In the genomic region with DNA sequence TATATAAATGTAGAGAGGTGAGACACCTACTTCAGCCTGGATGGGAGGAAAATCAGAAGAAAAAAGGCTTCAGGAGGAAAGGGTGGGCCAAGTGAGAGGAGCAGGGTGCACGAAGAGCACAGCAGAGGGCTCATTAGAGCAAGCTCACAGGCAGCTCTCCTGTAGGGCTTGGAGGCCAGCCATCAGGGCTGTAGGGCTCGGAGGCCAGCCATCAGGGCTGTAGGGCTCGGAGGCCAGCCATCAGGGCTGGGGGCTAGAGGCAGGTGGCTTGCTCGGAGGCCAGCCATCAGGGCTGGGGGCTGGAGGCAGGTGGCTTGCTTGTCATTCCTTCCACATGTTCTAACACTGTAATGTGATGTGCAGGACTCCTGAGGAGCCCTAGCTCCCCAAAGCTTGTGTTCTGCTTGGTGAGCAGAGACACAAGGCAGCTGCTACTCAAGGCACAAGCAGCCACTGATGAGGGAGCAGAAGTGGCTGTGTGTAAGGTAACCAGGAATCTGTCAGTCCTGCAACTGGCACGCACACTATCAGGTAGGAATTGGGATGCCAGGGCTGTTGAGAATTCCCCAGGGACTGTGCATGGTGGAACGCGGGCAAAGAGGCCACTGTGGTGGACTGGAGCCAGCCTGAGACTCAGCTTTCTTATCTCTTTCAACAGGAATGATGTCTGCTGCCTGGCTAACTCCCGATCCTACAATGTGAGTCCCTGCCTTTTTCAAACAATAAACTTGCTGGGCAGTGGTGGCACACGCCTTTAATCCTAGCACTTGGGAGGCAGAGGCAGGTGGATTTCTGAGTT, we compare ENCODE assay signal across 20 mouse cellular contexts. TPM values are rescaled to one million over a fixed set of nuclear protein-coding genes. Genes with fewer than 3 reads are reported as not detected.
DNase-seq lines count a peak whose midpoint lies in the region; ATAC-seq lines count a peak whose summit lies in the region.
"Had no signal": no experiment of that assay in that cellular context is flagged by ENCODE, and none has a peak within 500 bp of the region (broad histone marks: within the 10 kb centered on the region; RNA-seq: fewer than 3 reads in every experiment).

No protein-coding gene starts in this region.

- no peak for ATAC-seq in cerebellum, adult (ENCODE audit: insufficient number of reproducible peaks, low FRiP score, low TSS enrichment)
- no peak for ATAC-seq in heart, embryonic 15.5 days (replicated peaks; ENCODE audit: insufficient number of reproducible peaks, insufficient read depth, low FRiP score, low read depth)
- ATAC-seq in granulocyte monocyte progenitor cell, adult 5-6 weeks (replicated peaks; ENCODE audit: poor library complexity, severe bottlenecking), result no peak
- ATAC-seq: inflammation-experienced regulatory T-cells, adult 6 months had no signal

- no peaks in the 10 kb centered on the region for H3K27me3 ChIP-seq in heart, embryonic 15.5 days
- H3K27me3 ChIP-seq: embryonic facial prominence, embryonic 15.5 days; limb, embryonic 15.5 days; lung, embryonic 15.5 days had no signal

- intact Hi-C loops in left cerebral cortex, postnatal 4 days (cut with DNase I), result no loop called here

- H3K36me3 ChIP-seq in heart, embryonic 15.5 days, result peaks cover under 1% of the 10 kb centered on the region; the same call in 1 of the 2 replicates
- H3K36me3 ChIP-seq: embryonic facial prominence, embryonic 15.5 days had no signal

- H3K4me3 ChIP-seq in heart, embryonic 15.5 days, result no peak overlapping the region
- H3K4me3 ChIP-seq: embryonic facial prominence, embryonic 15.5 days; gastrocnemius, adult 2 months; limb, embryonic 15.5 days; lung, embryonic 15.5 days had no signal

- WGBS in heart, embryonic 15.5 days, result 45% methylated on average over 9 of the region's 9 CpGs

- H3K4me2 ChIP-seq in heart, embryonic 15.5 days, result peak overlapping the region; percentile 26; the same call in 1 of the 2 replicates
- H3K4me2 ChIP-seq: embryonic facial prominence, embryonic 15.5 days; limb, embryonic 15.5 days; lung, embryonic 15.5 days; midbrain, embryonic 11.5 days had no signal

- H3K9ac ChIP-seq in heart, embryonic 15.5 days, result no peak overlapping the region
- H3K9ac ChIP-seq: embryonic facial prominence, embryonic 15.5 days; limb, embryonic 15.5 days; lung, embryonic 15.5 days had no signal

- DNase-seq in cerebellum, adult 9-11 months, result peak; percentile 42
- DNase-seq in heart, postnatal 4 days, result no peak
- peak; percentile 45 for DNase-seq in left cerebral cortex, postnatal 4 days
- DNase-seq in left cerebral cortex, adult 8-10 months (ENCODE audit: low spot score in 2 of 2), result no peak
- peak; percentile 55 for DNase-seq in adipocyte (ENCODE audit: low spot score)
- DNase-seq: adrenal gland, postnatal 14 days; gastrocnemius, adult 2 months; kidney, adult 2 months; kidney, postnatal 10 days; lung, postnatal 4 days; right cerebral cortex, postnatal 4 days; thymus, adult 2 months had no signal

- peak overlapping the region; percentile 87 for H3K27ac ChIP-seq in heart, embryonic 15.5 days
- H3K27ac ChIP-seq: embryonic facial prominence, embryonic 15.5 days; gastrocnemius, adult 2 months; limb, embryonic 15.5 days; lung, embryonic 15.5 days had no signal

- H3K4me1 ChIP-seq in heart, embryonic 15.5 days (replicated peaks), result peaks cover 56% of the 10 kb centered on the region

- H3K9me3 ChIP-seq in heart, embryonic 15.5 days (replicated peaks), result no peaks in the 10 kb centered on the region
- H3K9me3 ChIP-seq: embryonic facial prominence, embryonic 15.5 days; limb, embryonic 15.5 days; lung, embryonic 15.5 days had no signal

RNA-seq across cellular contexts. Expression of gene Rps6kb2, which starts 3.7 kb away (rescaled TPM):
- 42.2 and 46.1 TPM in 2 replicates for polyA plus RNA-seq in heart, embryonic 15.5 days (2015; fragmentation: Nextera tagmentation; extraction: Ambion mirVana)
- total RNA-seq in heart, postnatal 4 days (2021), result 10 to 100 TPM; 26.0 to 26.3 TPM
- 10 to 100 TPM; 38.1 to 39.2 TPM for total RNA-seq in left cerebral cortex, postnatal 4 days (2021)
- total RNA-seq in left cerebral cortex, adult 8-10 months (2022), result 10 to 100 TPM; 28.6 to 39.6 (median 34.1) TPM
- total RNA-seq in granulocyte monocyte progenitor cell, adult 5-6 weeks (2014; fragmentation: Nextera tagmentation), result 42.5 and 45.6 TPM in 2 replicates
- 21.0 and 31.6 TPM in 2 replicates for total RNA-seq in granulocyte monocyte progenitor cell, adult 5-6 weeks (2017)

RNA-seq across cellular contexts. Expression of gene Carns1, which starts 8.4 kb away (rescaled TPM):
- 12.3 TPM in 2 replicates for polyA plus RNA-seq in heart, embryonic 15.5 days (2015; fragmentation: Nextera tagmentation; extraction: Ambion mirVana)
- total RNA-seq in heart, postnatal 4 days (2021), result 10 to 100 TPM; 46.7 to 49.0 TPM
- total RNA-seq in left cerebral cortex, postnatal 4 days (2021), result 1 to 10 TPM; 2.4 to 3.1 TPM
- total RNA-seq in left cerebral cortex, adult 8-10 months (2022), result 10 to 100 TPM; 12.6 to 15.0 (median 13.4) TPM
- total RNA-seq in granulocyte monocyte progenitor cell, adult 5-6 weeks (2014; fragmentation: Nextera tagmentation), result 0.58 and 5.7 TPM in 2 replicates
- 1.1 and 2.9 TPM in 2 replicates for total RNA-seq in granulocyte monocyte progenitor cell, adult 5-6 weeks (2017)

RNA-seq across cellular contexts. Expression of gene Ptprcap, which starts 13.5 kb away (rescaled TPM):
- polyA plus RNA-seq in heart, embryonic 15.5 days (2015; fragmentation: Nextera tagmentation; extraction: Ambion mirVana), result 3.6 and 33.8 TPM in 2 replicates
- 1 to 10 TPM; 2.0 to 2.2 TPM for total RNA-seq in heart, postnatal 4 days (2021)
- 1 to 10 TPM; 1.2 to 1.6 TPM for total RNA-seq in left cerebral cortex, postnatal 4 days (2021)
- total RNA-seq in left cerebral cortex, adult 8-10 months (2022), result 1 to 10 TPM; 1.6 to 2.2 (median 1.8) TPM
- total RNA-seq in granulocyte monocyte progenitor cell, adult 5-6 weeks (2014; fragmentation: Nextera tagmentation), result 40.8 and 53.6 TPM in 2 replicates
- total RNA-seq in granulocyte monocyte progenitor cell, adult 5-6 weeks (2017), result 64.9 and 84.1 TPM in 2 replicates

RNA-seq across cellular contexts. Expression of gene Coro1b, which starts 18.5 kb away (rescaled TPM):
- polyA plus RNA-seq in heart, embryonic 15.5 days (2015; fragmentation: Nextera tagmentation; extraction: Ambion mirVana), result 114 and 137 TPM in 2 replicates
- 10 to 100 TPM; 74.6 to 74.8 TPM for total RNA-seq in heart, postnatal 4 days (2021)
- 100 to 1,000 TPM in 1 of 2 experiments, 10 to 100 TPM in 1; 92.6 to 107 TPM for total RNA-seq in left cerebral cortex, postnatal 4 days (2021)
- total RNA-seq in left cerebral cortex, adult 8-10 months (2022), result 10 to 100 TPM; 86.9 to 98.0 (median 92.5) TPM
- 143 and 234 TPM in 2 replicates for total RNA-seq in granulocyte monocyte progenitor cell, adult 5-6 weeks (2014; fragmentation: Nextera tagmentation)
- 71.3 and 73.2 TPM in 2 replicates for total RNA-seq in granulocyte monocyte progenitor cell, adult 5-6 weeks (2017)

RNA-seq across cellular contexts. Expression of gene Cabp4, which starts 23.0 kb away (rescaled TPM):
- not detected in 2 replicates for polyA plus RNA-seq in heart, embryonic 15.5 days (2015; fragmentation: Nextera tagmentation; extraction: Ambion mirVana)
- total RNA-seq in heart, postnatal 4 days (2021), result under 1 TPM in 1 of 2 experiments, not detected in 1; 0.18 TPM
- not detected for total RNA-seq in left cerebral cortex, postnatal 4 days (2021)
- under 1 TPM in 3 of 4 experiments, not detected in 1; 0.17 to 0.37 (median 0.34) TPM for total RNA-seq in left cerebral cortex, adult 8-10 months (2022)
- total RNA-seq in granulocyte monocyte progenitor cell, adult 5-6 weeks (2014; fragmentation: Nextera tagmentation), result not detected in 2 replicates
- total RNA-seq in granulocyte monocyte progenitor cell, adult 5-6 weeks (2017), result not detected in 2 replicates
- total RNA-seq: gastrocnemius, adult 2 months had no signal
- polyA plus RNA-seq: midbrain, embryonic 11.5 days had no signal

Comparison
In these comparisons a context has a peak if more than half of its experiments do, and no peak if none do; other contexts are left out.
1. DNase-seq: peak in cerebellum, adult 9-11 months (single experiment), left cerebral cortex, postnatal 4 days (single experiment) and adipocyte (single experiment); none in heart, postnatal 4 days (single experiment) and left cerebral cortex, adult 8-10 months (0 of 2).
2. RNA of gene Ptprcap, which starts 13.5 kb away (total RNA-seq): 40.8 to 84.1 TPM in granulocyte monocyte progenitor cell, adult 5-6 weeks; 2.0 to 2.2 TPM in heart, postnatal 4 days, 1.6 to 2.2 TPM in left cerebral cortex, adult 8-10 months and 1.2 to 1.6 TPM in left cerebral cortex, postnatal 4 days; every median in the first group is over 10 times any median in the second.